Mouse (Mus musculus): Measurements from ENCODE around the gene Acad10.

- TF ChIP-seq CTCF (IDR thresholded peaks at IDR 0.05; ENCODE audit: insufficient read depth, low read depth, low read length) (no peak), POLR2A (IDR thresholded peaks at IDR 0.05; ENCODE audit: insufficient read depth, low read depth, low read length) (no peak)
These were observed 40.2 kb upstream of the Acad10 start for GRCm38 (mm10) chr5:121700496-121700895.

All from olfactory bulb, adult 2 months (tissue).